Mouse (Mus musculus) limb, embryonic 13.5 days (tissue): ENCODE measurements around the gene Arl15. TPM values are rescaled to one million over a fixed set of nuclear protein-coding genes. Genes with fewer than 3 reads are reported as not detected.

ENCODE experiments used
- ATAC-seq: fragments of 200-750 bp; cut with Nextera tagmentation; 2 replicates; pipeline ENCODE4 v1.8.0; 2017; ENCODE audit warnings: low read depth, moderate number of reproducible peaks, moderate TSS enrichment; ENCODE audit not compliant: low FRiP score
- H3K27ac ChIP-seq: fragments of 300-500 bp; sonication (generic); 2 replicates; pipeline ENCODE4 v1.5.1; 2015; ENCODE audit warnings: inconsistent platforms, mild to moderate bottlenecking, moderate library complexity
- H3K27me3 ChIP-seq: fragments of 300-500 bp; sonication (generic); 2 replicates; pipeline ENCODE4 v1.6.1; 2015; ENCODE audit warnings: mild to moderate bottlenecking, inconsistent platforms
- H3K36me3 ChIP-seq: fragments of 300-500 bp; sonication (generic); 2 replicates; pipeline ENCODE4 v1.6.1; 2015; ENCODE audit warnings: inconsistent platforms, mild to moderate bottlenecking, moderate library complexity
- H3K4me1 ChIP-seq: fragments of 300-500 bp; sonication (generic); 2 replicates; pipeline ENCODE4 v1.6.1; 2015; ENCODE audit warnings: inconsistent platforms
- H3K4me2 ChIP-seq: fragments of 300-500 bp; sonication (generic); replicated peaks from 2 replicates; pipeline ENCODE4 v1.6.1; 2015; ENCODE audit warnings: inconsistent platforms, mild to moderate bottlenecking, moderate library complexity
- H3K4me3 ChIP-seq: fragments of 300-500 bp; sonication (generic); 2 replicates; pipeline ENCODE4 v1.5.1; 2015; ENCODE audit warnings: moderate library complexity, mild to moderate bottlenecking, inconsistent platforms
- H3K9ac ChIP-seq: fragments of 300-500 bp; sonication (generic); 2 replicates; pipeline ENCODE4 v1.6.1; 2015; ENCODE audit warnings: mild to moderate bottlenecking, inconsistent platforms
- H3K9me3 ChIP-seq: fragments of 300-500 bp; sonication (generic); 2 replicates; pipeline ENCODE4 v1.6.1; 2016; ENCODE audit warnings: inconsistent platforms
- WGBS: fragments of 180-500 bp; shearing (Covaris S2); methylation state at CpG from one replicate; pipeline ENCODE4 v1.1.7; 2015; 5-methylcytosine and 5-hydroxymethylcytosine counted together
- polyA plus RNA-seq: library from polyadenylated mRNA; unstranded; fragments of >200 nt; fragmentation: Nextera tagmentation; extraction: Ambion mirVana; gene quantifications from 2 replicates; pipeline ENCODE4 v1.2.1, GENCODE M21; 2015

Gene Arl15
- polyA plus RNA-seq, 1 experiment from 2014 or later, result 14.2 TPM

DNA sequence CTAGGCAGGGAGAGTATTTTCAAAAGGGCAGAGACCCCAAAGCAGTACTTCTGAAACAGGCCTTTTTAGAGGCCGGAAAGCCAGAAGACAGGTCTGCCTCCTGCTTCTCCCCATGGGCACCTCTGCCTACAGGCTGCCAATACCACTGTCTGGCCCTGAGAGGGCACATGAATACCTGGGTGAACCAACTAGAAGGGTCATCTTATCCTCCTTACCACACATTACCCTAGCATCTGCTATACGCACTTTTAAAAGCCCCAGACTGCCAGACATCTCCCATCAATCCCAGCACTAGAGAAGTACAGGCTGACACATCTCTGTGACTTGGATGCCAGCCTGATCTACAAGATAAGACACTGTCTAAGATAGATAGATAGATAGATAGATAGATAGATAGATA, 259.0 kb downstream of the Arl15 start:
- no peak for ATAC-seq

GRCm38 (mm10) chr13:114055686-114056085, 261.4 kb downstream of the Arl15 start:
- H3K9me3 ChIP-seq, result no peaks in the 10 kb centered on the region
- H3K27me3 ChIP-seq, result no peaks in the 10 kb centered on the region
- 88% methylated on average over 9 of the region's 9 CpGs for WGBS
- H3K4me2 ChIP-seq, result no peak overlapping the region
- no peak overlapping the region for H3K4me3 ChIP-seq
- no peak overlapping the region for H3K27ac ChIP-seq
- no peak overlapping the region for H3K9ac ChIP-seq
- no peak for ATAC-seq
- H3K4me1 ChIP-seq, result no peaks in the 10 kb centered on the region
- no peaks in the 10 kb centered on the region for H3K36me3 ChIP-seq

More for the DNA sequence above, 259.0 kb downstream of the Arl15 start:
- Histone ChIP-seq H3K4me2 (no peak overlapping the region), H3K36me3 (no peaks in the 10 kb centered on the region), H3K9me3 (no peaks in the 10 kb centered on the region), H3K9ac (no peak overlapping the region), H3K27me3 (no peaks in the 10 kb centered on the region), H3K27ac (no peak overlapping the region), H3K4me3 (no peak overlapping the region), H3K4me1 (no peaks in the 10 kb centered on the region; the same call in 1 of the 2 replicates)
- 94% methylated on average over 2 of the region's 2 CpGs for WGBS

GRCm38 (mm10) chr13:114060258-114060657, 266.0 kb downstream of the Arl15 start:
- WGBS, result 70% methylated on average over 6 of the region's 6 CpGs
- no peaks in the 10 kb centered on the region for H3K36me3 ChIP-seq

GRCm38 (mm10) chr13:114061234-114061633, 266.9 kb downstream of the Arl15 start:
- WGBS, result 74% methylated on average over 7 of the region's 7 CpGs
- Histone ChIP-seq H3K9me3 (no peaks in the 10 kb centered on the region), H3K27me3 (no peaks in the 10 kb centered on the region), H3K27ac (no peak overlapping the region), H3K36me3 (no peaks in the 10 kb centered on the region), H3K4me2 (no peak overlapping the region), H3K4me3 (no peak overlapping the region), H3K4me1 (no peaks in the 10 kb centered on the region), H3K9ac (no peak overlapping the region)
- no peak for ATAC-seq

More at GRCm38 (mm10) chr13:114060258-114060657, 266.0 kb downstream of the Arl15 start:
- Histone ChIP-seq H3K4me1 (no peaks in the 10 kb centered on the region), H3K9me3 (no peaks in the 10 kb centered on the region), H3K9ac (no peak overlapping the region), H3K27me3 (no peaks in the 10 kb centered on the region), H3K4me3 (no peak overlapping the region), H3K27ac (no peak overlapping the region), H3K4me2 (no peak overlapping the region)
- ATAC-seq, result no peak

GRCm38 (mm10) chr13:114064069-114064468, 269.8 kb downstream of the Arl15 start:
- 83% methylated on average over 9 of the region's 9 CpGs for WGBS
- Histone ChIP-seq H3K9me3 (no peaks in the 10 kb centered on the region), H3K27me3 (no peaks in the 10 kb centered on the region)

GRCm38 (mm10) chr13:114065012-114065411, 270.7 kb downstream of the Arl15 start:
- Histone ChIP-seq H3K36me3 (no peaks in the 10 kb centered on the region), H3K4me1 (no peaks in the 10 kb centered on the region), H3K4me3 (no peak overlapping the region), H3K27ac (no peak overlapping the region), H3K9me3 (no peaks in the 10 kb centered on the region), H3K4me2 (no peak overlapping the region), H3K27me3 (no peaks in the 10 kb centered on the region), H3K9ac (no peak overlapping the region)
- 69% methylated on average over 6 of the region's 6 CpGs for WGBS
- no peak for ATAC-seq

More at GRCm38 (mm10) chr13:114064069-114064468, 269.8 kb downstream of the Arl15 start:
- no peaks in the 10 kb centered on the region for H3K4me1 ChIP-seq
- no peak overlapping the region for H3K27ac ChIP-seq
- no peak overlapping the region for H3K4me2 ChIP-seq
- H3K9ac ChIP-seq, result no peak overlapping the region
- H3K36me3 ChIP-seq, result no peaks in the 10 kb centered on the region
- H3K4me3 ChIP-seq, result no peak overlapping the region
- ATAC-seq, result no peak

GRCm38 (mm10) chr13:114068421-114068820, 274.1 kb downstream of the Arl15 start:
- Histone ChIP-seq H3K4me2 (no peak overlapping the region), H3K36me3 (no peaks in the 10 kb centered on the region), H3K4me3 (no peak overlapping the region), H3K27me3 (no peaks in the 10 kb centered on the region), H3K4me1 (no peaks in the 10 kb centered on the region), H3K27ac (no peak overlapping the region), H3K9ac (no peak overlapping the region), H3K9me3 (no peaks in the 10 kb centered on the region)
- WGBS, result 95% methylated on average over 5 of the region's 5 CpGs
- ATAC-seq, result no peak

GRCm38 (mm10) chr13:114071439-114071838, 277.1 kb downstream of the Arl15 start:
- Histone ChIP-seq H3K27me3 (no peaks in the 10 kb centered on the region), H3K9ac (no peak overlapping the region), H3K4me1 (no peaks in the 10 kb centered on the region), H3K27ac (no peak overlapping the region), H3K4me2 (no peak overlapping the region), H3K36me3 (no peaks in the 10 kb centered on the region), H3K9me3 (no peaks in the 10 kb centered on the region), H3K4me3 (no peak overlapping the region)
- WGBS, result 95% methylated on average over 7 of the region's 7 CpGs
- ATAC-seq, result no peak

- peaks cover 10% of the 10 kb centered on the region; the same call in 1 of the 2 replicates for H3K4me1 ChIP-seq
- H3K9ac ChIP-seq, result no peak overlapping the region
- 53% methylated on average over 8 of the region's 8 CpGs for WGBS
- no peak overlapping the region for H3K4me2 ChIP-seq
- H3K9me3 ChIP-seq, result no peaks in the 10 kb centered on the region
- H3K4me3 ChIP-seq, result no peak overlapping the region
- no peaks in the 10 kb centered on the region for H3K36me3 ChIP-seq
- no peak for ATAC-seq
- no peak overlapping the region for H3K27ac ChIP-seq
- no peaks in the 10 kb centered on the region for H3K27me3 ChIP-seq
These were observed 280.2 kb downstream of the Arl15 start for GRCm38 (mm10) chr13:114074471-114074870.

GRCm38 (mm10) chr13:114075724-114076384, 281.5 kb downstream of the Arl15 start:
- peak; percentile 22; the same call in 1 of the 2 replicates for ATAC-seq
- Histone ChIP-seq H3K27me3 (no peaks in the 10 kb centered on the region), H3K4me2 (no peak overlapping the region), H3K4me3 (no peak overlapping the region), H3K4me1 (peaks cover 14% of the 10 kb centered on the region; the same call in 1 of the 2 replicates), H3K27ac (no peak overlapping the region), H3K9me3 (no peaks in the 10 kb centered on the region), H3K9ac (no peak overlapping the region), H3K36me3 (no peaks in the 10 kb centered on the region)
- WGBS, result 70% methylated on average over 9 of the region's 9 CpGs

- WGBS, result 68% methylated on average over 9 of the region's 9 CpGs
- 0 out of 2 replicates have a peak, but pooled peaks have one; percentile 49 for ATAC-seq
- peaks cover 18% of the 10 kb centered on the region; the same call in 1 of the 2 replicates for H3K4me1 ChIP-seq
- no peaks in the 10 kb centered on the region for H3K36me3 ChIP-seq
- H3K9me3 ChIP-seq, result no peaks in the 10 kb centered on the region
- H3K4me2 ChIP-seq, result no peak overlapping the region
- no peak overlapping the region for H3K4me3 ChIP-seq
- no peak overlapping the region for H3K9ac ChIP-seq
- H3K27me3 ChIP-seq, result no peaks in the 10 kb centered on the region
- H3K27ac ChIP-seq, result no peak overlapping the region
These were observed 282.9 kb downstream of the Arl15 start for GRCm38 (mm10) chr13:114077181-114077580.

DNA sequence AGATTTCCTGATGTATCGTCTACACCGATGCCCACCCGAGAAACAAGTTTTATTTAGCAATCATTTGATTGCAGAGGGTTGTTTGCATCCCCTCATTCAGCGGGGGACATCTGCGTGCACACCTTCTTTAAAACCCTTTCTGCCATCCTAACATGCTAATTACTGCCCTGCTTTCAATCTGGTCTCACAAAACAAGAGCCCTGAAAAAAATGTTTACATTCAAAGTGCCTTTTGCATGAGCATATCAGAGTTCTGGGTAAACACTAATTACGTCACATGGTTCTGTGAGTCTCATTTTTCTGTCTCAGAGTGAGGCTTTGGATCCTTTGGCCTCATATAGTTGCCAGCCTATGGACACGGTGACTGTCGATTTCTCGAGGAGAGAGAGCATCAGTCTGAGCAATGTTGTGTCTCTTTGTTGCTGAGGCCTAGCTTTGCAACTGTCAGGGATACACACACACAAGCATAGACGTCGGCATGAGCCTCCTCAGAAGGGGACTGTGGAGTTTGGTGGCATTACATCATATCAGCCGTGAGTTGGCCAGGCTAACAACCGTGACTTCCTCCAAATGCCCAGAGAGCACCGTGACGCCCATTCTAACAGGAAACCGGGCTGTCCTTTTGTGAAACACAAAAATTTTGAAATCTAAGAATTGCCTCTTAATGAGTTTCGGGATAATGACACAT, 283.4 kb downstream of the Arl15 start:
- H3K9me3 ChIP-seq, result no peaks in the 10 kb centered on the region
- WGBS, result 70% methylated on average over 17 of the region's 17 CpGs
- H3K27ac ChIP-seq, result no peak overlapping the region
- no peak overlapping the region for H3K9ac ChIP-seq
- no peak overlapping the region for H3K4me3 ChIP-seq
- no peaks in the 10 kb centered on the region for H3K27me3 ChIP-seq
- H3K36me3 ChIP-seq, result no peaks in the 10 kb centered on the region
- ATAC-seq, result 0 out of 2 replicates have a peak, but pooled peaks have one; percentile 20
- no peak overlapping the region for H3K4me2 ChIP-seq
- peaks cover 18% of the 10 kb centered on the region; the same call in 1 of the 2 replicates for H3K4me1 ChIP-seq
